Mouse (Mus musculus) CH12.LX (cell line): Measurements from ENCODE around the gene B4galnt3. TPM values are rescaled to one million over a fixed set of nuclear protein-coding genes. Genes with fewer than 3 reads are reported as not detected.

Source experiments
- DNase-seq: peaks from one replicate; pipeline ENCODE4 v3.0.0-alpha.2; 2013; ENCODE audit errors: extremely low read depth
- H3K27ac ChIP-seq: 2 replicates; pipeline ENCODE4 v1.5.1; 2012; ENCODE audit warnings: low read depth, mild to moderate bottlenecking, control low read depth, moderate library complexity; ENCODE audit not compliant: insufficient read depth
- H3K27me3 ChIP-seq: replicated peaks from 2 replicates; pipeline ENCODE3; 2012; ENCODE audit warnings: inconsistent platforms
- H3K36me3 ChIP-seq, 2 experiments: replicated peaks in 1 of 2; 2 replicates each; pipeline versions ENCODE3 to v1.6.1; 2012; ENCODE audit warnings: inconsistent platforms in 1 of 2, low read length in 1 of 2, mild to moderate bottlenecking in 1 of 2, mixed read lengths in 1 of 2, moderate library complexity in 1 of 2; ENCODE audit not compliant: control insufficient read depth in 1 of 2, insufficient read depth in 1 of 2
- H3K4me1 ChIP-seq, 2 experiments: 2 replicates each; pipeline ENCODE4 v1.6.1; 2012; ENCODE audit warnings: inconsistent platforms in 1 of 2, moderate library complexity in 1 of 2; ENCODE audit not compliant: insufficient read depth in 2 of 2, control insufficient read depth in 1 of 2
- H3K4me2 ChIP-seq: 2 replicates; pipeline ENCODE4 v1.6.1; 2012; ENCODE audit warnings: low read depth, mild to moderate bottlenecking, control low read depth; ENCODE audit not compliant: poor library complexity, insufficient read depth, severe bottlenecking
- H3K4me3 ChIP-seq, 3 experiments: fragments of 150-350 bp in 1 of 3; sonication (generic) in 1 of 3; replicated peaks in 1 of 3; 2 replicates each; pipeline versions ENCODE3 to v1.5.1; 2011 to 2012; ENCODE audit warnings: low read depth in 2 of 3, low read length in 2 of 3, mild to moderate bottlenecking in 2 of 3, moderate library complexity in 2 of 3, control low read depth in 1 of 3, improper control_type of control experiment in 1 of 3, inconsistent platforms in 1 of 3, mixed read lengths in 1 of 3; ENCODE audit not compliant: poor library complexity in 1 of 3
- H3K79me2 ChIP-seq: replicated peaks from 2 replicates; pipeline ENCODE4 v1.6.1; 2012; ENCODE audit warnings: mild to moderate bottlenecking, moderate library complexity; ENCODE audit not compliant: control insufficient read depth, poor library complexity, insufficient read depth, severe bottlenecking; ENCODE audit errors: extremely low read depth
- H3K9ac ChIP-seq: 2 replicates; pipeline ENCODE4 v1.6.1; 2012; ENCODE audit warnings: low read depth, mild to moderate bottlenecking, control low read depth, moderate library complexity; ENCODE audit not compliant: insufficient read depth
- H3K9me3 ChIP-seq: replicated peaks from 2 replicates; pipeline ENCODE3; 2012; ENCODE audit warnings: low read length, inconsistent platforms, mixed read lengths
- BHLHE40 ChIP-seq: IDR thresholded peaks from 2 replicates; pipeline ENCODE4 v1.6.1; 2011; ENCODE audit warnings: mild to moderate bottlenecking, low read depth, low read length, improper control_type of control experiment
- CHD1 ChIP-seq: IDR thresholded peaks from 2 replicates; pipeline ENCODE4 v1.6.1; 2012; ENCODE audit warnings: low read depth, low read length, improper control_type of control experiment, inconsistent platforms
- CTCF ChIP-seq, 2 experiments: IDR thresholded peaks in 1 of 2; conservative IDR thresholded peaks in 1 of 2; 2 replicates each; pipeline ENCODE4 v1.5.1; 2011 to 2012; ENCODE audit warnings: low read depth in 2 of 2, low read length in 2 of 2, improper control_type of control experiment in 1 of 2, inconsistent platforms in 1 of 2, mild to moderate bottlenecking in 1 of 2, moderate library complexity in 1 of 2
- HCFC1 ChIP-seq: IDR thresholded peaks from 2 replicates; pipeline ENCODE4 v1.6.1; 2012; ENCODE audit warnings: low read depth, mild to moderate bottlenecking, inconsistent platforms, low read length, improper control_type of control experiment
- MAX ChIP-seq: IDR thresholded peaks from 2 replicates; pipeline ENCODE4 v1.6.1; 2011; ENCODE audit warnings: low read length, improper control_type of control experiment
- MYC ChIP-seq: IDR thresholded peaks from 2 replicates; pipeline ENCODE4 v1.6.1; 2011; ENCODE audit warnings: low read depth, mild to moderate bottlenecking, improper control_type of control experiment, low read length
- NRF1 ChIP-seq: IDR thresholded peaks from 2 replicates; pipeline ENCODE4 v1.6.1; 2014; ENCODE audit warnings: low read depth, mild to moderate bottlenecking, inconsistent platforms, low read length, improper control_type of control experiment, moderate library complexity
- POLR2AphosphoS2 ChIP-seq: IDR thresholded peaks from 2 replicates; pipeline ENCODE4 v1.6.1; 2011; ENCODE audit warnings: low read depth, low read length, improper control_type of control experiment
- RAD21 ChIP-seq: IDR thresholded peaks from 2 replicates; pipeline ENCODE4 v1.6.1; 2011; ENCODE audit warnings: low read depth, mild to moderate bottlenecking, low read length, improper control_type of control experiment, moderate library complexity
- RCOR1 ChIP-seq: conservative IDR thresholded peaks from 2 replicates; pipeline ENCODE4 v1.6.1; 2012; ENCODE audit warnings: low read depth, mild to moderate bottlenecking, inconsistent platforms, low read length, improper control_type of control experiment
- SMC3 ChIP-seq: IDR thresholded peaks from 2 replicates; pipeline ENCODE4 v1.6.1; 2011; ENCODE audit warnings: low read depth, low read length, improper control_type of control experiment
- UBTF ChIP-seq: IDR thresholded peaks from 2 replicates; pipeline ENCODE4 v1.6.1; 2012; ENCODE audit warnings: low read depth, mild to moderate bottlenecking, inconsistent platforms, low read length, improper control_type of control experiment, moderate library complexity
- dilution Hi-C: fragments of 300-500 bp; cut with MboI; formaldehyde crosslinking; loops from 2 replicates; pipeline ENCODE4 v1.14.3; 2020; ENCODE audit warnings: low sequenced_read_pairs; ENCODE audit not compliant: extremely low pct_unique_long_range_greater_than_20kb, extremely low pct_ligation_motif_present
- in situ Hi-C: fragments of 300-500 bp; cut with MboI; formaldehyde crosslinking; loops from 3 replicates; pipeline ENCODE4 v1.14.3; 2019; ENCODE audit warnings: low sequenced_read_pairs, low pct_ligation_motif_present, low pct_unique_long_range_greater_than_20kb, mixed read lengths
- polyA plus RNA-seq: library from polyadenylated mRNA; unstranded; fragments of >175 nt; gene quantifications from 2 replicates; pipeline ENCODE4 v1.2.1, GENCODE M21; 2012; ENCODE audit warnings: low read depth; ENCODE audit not compliant: insufficient read length
- total RNA-seq, 2 experiments: library from RNA; depleted of rRNA; stranded (reverse); fragments of 300-350 nt in 1 of 2; fragments of >200 nt in 1 of 2; gene quantifications; 2 replicates each; pipeline ENCODE4 v1.2.3; 2012 to 2014

The B4galnt3 gene
- total and polyA plus RNA-seq, 3 experiments = 0.21 to 0.47 (median 0.44) TPM

DNA sequence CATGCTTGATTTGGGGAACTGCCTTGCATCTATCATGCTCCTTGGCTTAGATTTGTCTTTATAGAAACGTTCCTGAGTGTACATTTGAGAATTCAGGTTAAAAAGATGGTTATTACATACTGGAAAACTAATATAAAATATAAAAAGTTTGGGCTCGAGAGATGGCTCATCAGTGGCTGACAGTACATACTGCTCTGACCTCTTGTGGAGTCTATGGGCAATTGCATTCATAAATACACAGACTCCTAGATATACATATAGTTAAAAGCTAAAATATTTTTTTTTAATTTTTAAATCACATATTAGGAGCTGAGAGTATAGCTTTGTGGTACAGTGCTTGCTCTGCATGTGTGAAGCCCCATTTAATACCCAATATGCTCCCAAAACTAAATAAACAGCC lies 38.0 kb upstream of the B4galnt3 start:
- in situ Hi-C loops = loop anchor here (25.0 kb wide), 1 partner anchor 370 kb away; no protein-coding TSS in a partner anchor
- peak in 1 of 2 experiments; percentile 31; a peak in 2 of 4 replicates for TF ChIP-seq CTCF (conservative IDR thresholded peaks at IDR 0.05 in 1 of 2, IDR thresholded peaks at IDR 0.05 in 1 of 2; ENCODE audit: low read depth in 2 of 2, low read length in 2 of 2)
- TF ChIP-seq RCOR1 = no peak
- no peak for TF ChIP-seq MYC
- TF ChIP-seq POLR2AphosphoS2 = no peak
- no peak for TF ChIP-seq NRF1
- no peak overlapping the region for H3K27ac ChIP-seq
- dilution Hi-C loops = no loop called here
- no peaks in the 10 kb centered on the region for H3K79me2 ChIP-seq
- no peak overlapping the region for H3K4me3 ChIP-seq
- DNase-seq = no peak
- no peaks in the 10 kb centered on the region for H3K9me3 ChIP-seq
- peaks cover 67 to 89% of the 10 kb centered on the region in 2 experiments for H3K36me3 ChIP-seq
- no peaks in the 10 kb centered on the region for H3K4me1 ChIP-seq
- no peak overlapping the region for H3K4me2 ChIP-seq
- H3K9ac ChIP-seq = no peak overlapping the region
- H3K27me3 ChIP-seq = no peaks in the 10 kb centered on the region

DNA sequence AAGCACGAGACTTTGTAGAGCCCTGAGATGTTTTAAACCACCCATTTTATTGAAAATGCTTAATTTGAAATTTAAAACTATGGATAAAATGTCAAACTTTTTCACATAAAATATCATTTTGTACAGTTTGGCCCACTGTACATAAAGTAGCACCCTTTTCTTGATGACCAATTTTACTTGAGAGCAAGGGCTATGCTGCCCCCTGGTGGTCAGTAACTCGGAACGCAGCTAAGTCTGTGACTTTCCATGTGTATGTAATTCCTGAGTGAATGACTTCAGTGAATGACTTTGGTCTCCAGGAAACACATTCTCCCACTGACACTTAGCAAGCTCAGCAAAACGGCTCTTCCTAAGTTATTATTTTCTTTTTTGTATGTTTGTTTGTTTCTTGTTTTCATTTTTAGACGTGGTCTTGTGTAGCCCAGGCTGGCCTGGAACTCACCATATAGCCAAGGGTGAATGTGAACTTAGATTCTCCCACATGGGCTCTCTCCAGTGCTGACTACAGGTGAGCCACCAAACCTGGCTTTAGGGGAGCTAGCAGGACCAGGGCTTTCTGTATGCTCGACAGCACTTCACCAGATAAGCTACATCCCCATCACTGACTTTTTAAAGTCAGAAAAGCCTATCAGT lies 30.1 kb upstream of the B4galnt3 start:
- peaks cover 0 to 5% of the 10 kb centered on the region in 2 experiments; a peak in 1 of 4 replicates for H3K4me1 ChIP-seq
- H3K4me2 ChIP-seq = no peak overlapping the region
- no peaks in the 10 kb centered on the region for H3K27me3 ChIP-seq
- H3K9ac ChIP-seq = no peak overlapping the region
- no peak overlapping the region for H3K4me3 ChIP-seq
- H3K27ac ChIP-seq = no peak overlapping the region
- peak; percentile 77 for DNase-seq
- in situ Hi-C loops (loop anchor here (25.0 kb wide), 2 partner anchors 537 to 837 kb away; partner anchors contain the start of gene Fbxl14), dilution Hi-C loops (no loop called here)
- H3K36me3 ChIP-seq = peaks cover 26 to 44% of the 10 kb centered on the region in 2 experiments
- TF ChIP-seq RAD21 (peak; percentile 77), CTCF (conservative IDR thresholded peaks at IDR 0.05 in 1 of 2, IDR thresholded peaks at IDR 0.05 in 1 of 2; ENCODE audit: low read depth in 2 of 2, low read length in 2 of 2) (peak; percentile 86 to 91), SMC3 (peak; percentile 58), CHD1 (no peak)
- no peaks in the 10 kb centered on the region for H3K9me3 ChIP-seq
- H3K79me2 ChIP-seq = no peaks in the 10 kb centered on the region

DNA sequence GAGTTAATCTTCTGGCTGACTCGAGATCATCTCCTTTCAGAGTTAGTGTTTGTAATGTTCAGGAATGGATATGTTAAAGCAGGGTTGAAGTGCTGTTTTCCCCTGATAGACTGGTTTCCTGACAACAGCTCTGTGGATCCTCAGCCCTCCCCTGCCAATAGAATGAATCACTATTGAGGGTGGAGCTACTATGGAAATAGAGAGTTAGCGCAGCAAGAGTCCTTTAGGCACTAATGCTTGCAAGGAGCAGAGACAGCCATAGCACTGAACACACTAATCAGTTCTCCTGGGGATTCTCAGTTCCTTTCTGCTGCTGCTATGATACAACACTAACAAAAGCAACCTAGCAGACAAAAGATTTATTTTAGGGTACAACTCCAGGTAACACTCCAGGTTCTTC lies 26.0 kb upstream of the B4galnt3 start:
- peaks cover 12 to 25% of the 10 kb centered on the region in 2 experiments for H3K36me3 ChIP-seq
- no peak for TF ChIP-seq UBTF
- no peak for TF ChIP-seq HCFC1
- TF ChIP-seq BHLHE40 = no peak
- TF ChIP-seq SMC3 = no peak
- no peak for TF ChIP-seq MAX
- TF ChIP-seq, all 38 proteins: peak for 0
- H3K9me3 ChIP-seq = no peaks in the 10 kb centered on the region
- no peaks in the 10 kb centered on the region for H3K27me3 ChIP-seq
- in situ Hi-C loops (loop anchor here (25.0 kb wide), 2 partner anchors 533 to 833 kb away; partner anchors contain the start of gene Fbxl14), dilution Hi-C loops (no loop called here)
- H3K4me2 ChIP-seq = no peak overlapping the region
- no peak overlapping the region for H3K27ac ChIP-seq
- peaks cover 0 to 5% of the 10 kb centered on the region in 2 experiments; a peak in 1 of 4 replicates for H3K4me1 ChIP-seq
- H3K79me2 ChIP-seq = no peaks in the 10 kb centered on the region
- no peak overlapping the region for H3K9ac ChIP-seq
- H3K4me3 ChIP-seq = no peak overlapping the region
- DNase-seq = no peak
